Mouse (Mus musculus) liver, adult 2 months (tissue): ENCODE data around the gene Ergic1.

Experiments used
- CTCF ChIP-seq: fragments of 200-500 bp; IDR thresholded peaks from 2 replicates; pipeline ENCODE4 v1.5.1; 2011; ENCODE audit warnings: low read depth, low read length, control low read depth
- POLR2A ChIP-seq: fragments of 200-500 bp; IDR thresholded peaks from 2 replicates; pipeline ENCODE4 v1.6.1; 2011; ENCODE audit warnings: low read length, control low read depth; ENCODE audit not compliant: insufficient read depth; ENCODE audit errors: extremely low read depth

GRCm38 (mm10) chr17:26549148-26549809, 12.0 kb upstream of the Ergic1 start:
- TF ChIP-seq POLR2A (no peak), CTCF (no peak)
